Mouse (Mus musculus): Measurements from ENCODE around the gene Rora. TPM values are rescaled to one million over a fixed set of nuclear protein-coding genes. Genes with fewer than 3 reads are reported as not detected.

Gene Rora
- total and polyA plus RNA-seq, 2 experiments = 11.3 to 30.8 TPM

- 62% methylated on average over 5 of the region's 5 CpGs for WGBS
- Histone ChIP-seq H3K27ac (replicated peaks; ENCODE audit: insufficient read depth, low read depth, low read length) (no peak overlapping the region), H3K4me1 (ENCODE audit: control insufficient read depth, insufficient read depth, low read length) (no peaks in the 10 kb centered on the region), H3K79me2 (ENCODE audit: control insufficient read depth, insufficient read depth, low read length) (no peaks in the 10 kb centered on the region), H3K27me3 (ENCODE audit: control insufficient read depth, insufficient read depth, low read length) (no peaks in the 10 kb centered on the region), H3K9ac (ENCODE audit: low read depth, low read length) (no peak overlapping the region), H3K4me3 (ENCODE audit: insufficient read depth, low read depth, low read length) (no peak overlapping the region), H3K36me3 (ENCODE audit: control insufficient read depth, insufficient read depth, low read length) (no peaks in the 10 kb centered on the region)
- no peak for DNase-seq (ENCODE audit: extremely low read depth, low read depth, low spot score)
- no peak for TF ChIP-seq CTCF (IDR thresholded peaks at IDR 0.05; ENCODE audit: low read depth, low read length)
- TF ChIP-seq POLR2A (IDR thresholded peaks at IDR 0.05; ENCODE audit: extremely low read depth, insufficient read depth, low read length) = no peak
Measured at GRCm38 (mm10) chr9:68707636-68708035, 54.0 kb downstream of the Rora start.

- no peak overlapping the region for H3K9ac ChIP-seq (ENCODE audit: low read depth, low read length)
- H3K4me1 ChIP-seq (ENCODE audit: control insufficient read depth, insufficient read depth, low read length) = no peaks in the 10 kb centered on the region
- no peaks in the 10 kb centered on the region for H3K79me2 ChIP-seq (ENCODE audit: control insufficient read depth, insufficient read depth, low read length)
- 91% methylated on average over 8 of the region's 8 CpGs for WGBS
- no peak overlapping the region for H3K4me3 ChIP-seq (ENCODE audit: insufficient read depth, low read depth, low read length)
- no peak for DNase-seq (ENCODE audit: extremely low read depth, low read depth, low spot score)
- TF ChIP-seq CTCF (IDR thresholded peaks at IDR 0.05; ENCODE audit: low read depth, low read length) (no peak), POLR2A (IDR thresholded peaks at IDR 0.05; ENCODE audit: extremely low read depth, insufficient read depth, low read length) (no peak)
- no peaks in the 10 kb centered on the region for H3K27me3 ChIP-seq (ENCODE audit: control insufficient read depth, insufficient read depth, low read length)
- no peaks in the 10 kb centered on the region for H3K36me3 ChIP-seq (ENCODE audit: control insufficient read depth, insufficient read depth, low read length)
- H3K27ac ChIP-seq (replicated peaks; ENCODE audit: insufficient read depth, low read depth, low read length) = no peak overlapping the region
Measured at GRCm38 (mm10) chr9:68709232-68709631, 55.6 kb downstream of the Rora start.

DNA sequence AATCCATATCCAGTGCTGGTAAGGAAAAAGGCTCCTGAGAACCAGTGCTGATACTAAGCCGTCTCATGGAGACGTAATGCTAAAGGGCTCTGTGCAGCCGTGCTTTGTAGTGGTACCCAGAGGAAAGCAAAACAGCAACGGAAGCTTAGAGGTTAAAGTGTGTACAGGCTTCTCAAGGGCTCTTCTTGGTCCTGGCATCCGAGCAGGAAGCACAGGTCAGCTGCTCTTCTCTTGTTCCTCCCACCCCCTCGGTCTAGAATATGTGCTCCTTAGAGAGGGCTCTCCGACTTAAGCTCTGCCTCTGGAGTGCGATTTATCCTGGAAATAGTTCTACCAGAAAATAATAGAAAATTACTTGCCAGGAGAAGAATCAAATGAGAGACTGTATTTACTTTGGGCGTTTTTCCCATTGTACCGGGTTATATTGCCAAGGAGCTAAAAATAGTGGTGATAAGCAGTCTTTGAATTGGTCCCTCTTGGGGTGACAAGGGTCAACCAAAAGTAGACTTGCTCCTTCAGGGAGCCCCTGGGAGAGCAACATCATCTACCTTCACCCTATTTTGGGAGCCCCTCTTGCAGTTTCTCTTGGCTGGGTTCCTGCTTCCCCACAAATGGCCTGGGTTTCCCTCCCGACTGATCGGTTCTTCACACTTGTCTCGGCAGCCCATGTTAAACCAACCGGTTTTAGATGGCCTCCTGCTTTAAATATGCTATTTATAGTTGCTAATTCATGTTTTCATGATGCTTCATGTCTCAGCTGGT, 57.5 kb downstream of the Rora start:
- TF ChIP-seq CTCF (IDR thresholded peaks at IDR 0.05; ENCODE audit: low read depth, low read length) (no peak), POLR2A (IDR thresholded peaks at IDR 0.05; ENCODE audit: extremely low read depth, insufficient read depth, low read length) (no peak)
- no peaks in the 10 kb centered on the region for H3K27me3 ChIP-seq (ENCODE audit: control insufficient read depth, insufficient read depth, low read length)
- no peaks in the 10 kb centered on the region for H3K36me3 ChIP-seq (ENCODE audit: control insufficient read depth, insufficient read depth, low read length)
- no peak for DNase-seq (ENCODE audit: extremely low read depth, low read depth, low spot score)
- H3K9ac ChIP-seq (ENCODE audit: low read depth, low read length) = no peak overlapping the region
- H3K27ac ChIP-seq (replicated peaks; ENCODE audit: insufficient read depth, low read depth, low read length) = no peak overlapping the region
- WGBS = 72% methylated on average over 14 of the region's 14 CpGs
- H3K79me2 ChIP-seq (ENCODE audit: control insufficient read depth, insufficient read depth, low read length) = no peaks in the 10 kb centered on the region
- H3K4me1 ChIP-seq (ENCODE audit: control insufficient read depth, insufficient read depth, low read length) = no peaks in the 10 kb centered on the region
- no peak overlapping the region for H3K4me3 ChIP-seq (ENCODE audit: insufficient read depth, low read depth, low read length)

DNA sequence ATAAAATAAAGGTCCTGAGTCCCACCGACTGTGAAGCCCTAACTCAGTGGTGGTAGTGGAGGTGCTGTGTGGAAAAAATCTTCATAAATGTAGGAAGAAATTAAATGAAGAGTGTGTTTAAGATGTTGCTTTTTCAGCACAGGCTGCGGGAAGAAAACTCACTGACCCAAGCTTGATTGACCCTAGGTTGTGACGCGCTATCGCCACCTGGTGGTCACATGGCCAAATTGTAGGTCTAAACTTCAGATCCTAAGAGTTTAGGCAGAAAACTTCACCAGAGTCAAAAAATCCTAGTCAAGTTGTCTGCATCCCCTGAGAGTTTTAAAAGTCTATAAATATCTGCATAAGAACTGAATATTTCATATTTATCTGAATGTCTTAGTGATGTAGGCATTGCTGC, 63.4 kb downstream of the Rora start:
- TF ChIP-seq POLR2A (IDR thresholded peaks at IDR 0.05; ENCODE audit: extremely low read depth, insufficient read depth, low read length) (no peak), CTCF (IDR thresholded peaks at IDR 0.05; ENCODE audit: low read depth, low read length) (peak; percentile 82)
- Histone ChIP-seq H3K4me3 (ENCODE audit: insufficient read depth, low read depth, low read length) (no peak overlapping the region), H3K27ac (replicated peaks; ENCODE audit: insufficient read depth, low read depth, low read length) (no peak overlapping the region), H3K36me3 (ENCODE audit: control insufficient read depth, insufficient read depth, low read length) (no peaks in the 10 kb centered on the region), H3K4me1 (ENCODE audit: control insufficient read depth, insufficient read depth, low read length) (no peaks in the 10 kb centered on the region), H3K9ac (ENCODE audit: low read depth, low read length) (no peak overlapping the region), H3K79me2 (ENCODE audit: control insufficient read depth, insufficient read depth, low read length) (no peaks in the 10 kb centered on the region), H3K27me3 (ENCODE audit: control insufficient read depth, insufficient read depth, low read length) (no peaks in the 10 kb centered on the region)
- WGBS = 27% methylated on average over 5 of the region's 5 CpGs
- DNase-seq (ENCODE audit: extremely low read depth, low read depth, low spot score) = peak; percentile 24

GRCm38 (mm10) chr9:68718427-68718826, 64.8 kb downstream of the Rora start:
- no peak for DNase-seq (ENCODE audit: extremely low read depth, low read depth, low spot score)
- H3K4me3 ChIP-seq (ENCODE audit: insufficient read depth, low read depth, low read length) = no peak overlapping the region
- 93% methylated on average over 6 of the region's 6 CpGs for WGBS
- no peaks in the 10 kb centered on the region for H3K4me1 ChIP-seq (ENCODE audit: control insufficient read depth, insufficient read depth, low read length)
- H3K9ac ChIP-seq (ENCODE audit: low read depth, low read length) = no peak overlapping the region
- H3K27ac ChIP-seq (replicated peaks; ENCODE audit: insufficient read depth, low read depth, low read length) = no peak overlapping the region
- no peak for TF ChIP-seq CTCF (IDR thresholded peaks at IDR 0.05; ENCODE audit: low read depth, low read length)
- no peak for TF ChIP-seq POLR2A (IDR thresholded peaks at IDR 0.05; ENCODE audit: extremely low read depth, insufficient read depth, low read length)
- no peaks in the 10 kb centered on the region for H3K79me2 ChIP-seq (ENCODE audit: control insufficient read depth, insufficient read depth, low read length)
- H3K27me3 ChIP-seq (ENCODE audit: control insufficient read depth, insufficient read depth, low read length) = no peaks in the 10 kb centered on the region
- no peaks in the 10 kb centered on the region for H3K36me3 ChIP-seq (ENCODE audit: control insufficient read depth, insufficient read depth, low read length)

GRCm38 (mm10) chr9:68719286-68719685, 65.7 kb downstream of the Rora start:
- no peaks in the 10 kb centered on the region for H3K79me2 ChIP-seq (ENCODE audit: control insufficient read depth, insufficient read depth, low read length)
- no peaks in the 10 kb centered on the region for H3K36me3 ChIP-seq (ENCODE audit: control insufficient read depth, insufficient read depth, low read length)
- DNase-seq (ENCODE audit: extremely low read depth, low read depth, low spot score) = no peak
- TF ChIP-seq CTCF (IDR thresholded peaks at IDR 0.05; ENCODE audit: low read depth, low read length) (no peak), POLR2A (IDR thresholded peaks at IDR 0.05; ENCODE audit: extremely low read depth, insufficient read depth, low read length) (no peak)
- 84% methylated on average over 9 of the region's 9 CpGs for WGBS
- no peaks in the 10 kb centered on the region for H3K4me1 ChIP-seq (ENCODE audit: control insufficient read depth, insufficient read depth, low read length)
- H3K27me3 ChIP-seq (ENCODE audit: control insufficient read depth, insufficient read depth, low read length) = no peaks in the 10 kb centered on the region
- no peak overlapping the region for H3K4me3 ChIP-seq (ENCODE audit: insufficient read depth, low read depth, low read length)
- H3K9ac ChIP-seq (ENCODE audit: low read depth, low read length) = no peak overlapping the region
- no peak overlapping the region for H3K27ac ChIP-seq (replicated peaks; ENCODE audit: insufficient read depth, low read depth, low read length)
